Comparison of ENCODE assay signal across 35 mouse cellular contexts in genomic region chr7:135556663-135557402, GRCm38 (mm10). TPM values are rescaled to one million over a fixed set of nuclear protein-coding genes. Genes with fewer than 3 reads are reported as not detected.
DNase-seq lines count a peak whose midpoint lies in the region; ATAC-seq and TF ChIP-seq lines count a peak whose summit lies in the region.
"Had no signal": no experiment of that assay in that cellular context is flagged by ENCODE, and none has a peak within 500 bp of the region (broad histone marks: within the 10 kb centered on the region; RNA-seq: fewer than 3 reads in every experiment).

No protein-coding gene starts in this region.

- H3K4me3 ChIP-seq in MEL (ENCODE audit: control insufficient read depth in 1 of 2, insufficient read depth in 1 of 2, low read depth in 2 of 2, low read length in 2 of 2), result no peak overlapping the region
- peak overlapping the region; percentile 81 for H3K4me3 ChIP-seq in megakaryocyte, embryonic 14.5 days (replicated peaks)
- H3K4me3 ChIP-seq: embryonic facial prominence, embryonic 10.5 days; embryonic facial prominence, embryonic 13.5 days; erythroblast, embryonic 14.5 days; forebrain, embryonic 12.5 days; forebrain, embryonic 15.5 days; heart, embryonic 12.5 days; heart, embryonic 15.5 days; hindbrain, embryonic 12.5 days; hindbrain, embryonic 15.5 days had no signal

- TF ChIP-seq EP300 in MEL (IDR thresholded peaks at IDR 0.05; ENCODE audit: low read depth in 1 of 2, low read length in 2 of 2), result no peak

- DNase-seq in 416B (ENCODE audit: low read depth) (peak; percentile 65), MEL (ENCODE audit: low read depth, low spot score) (peak; percentile 26)
- DNase-seq in spleen, adult 12 weeks (ENCODE audit: low spot score), result no peak
- no peak for DNase-seq in lung, postnatal 10 days
- DNase-seq in heart, adult 18-20 months, result no peak
- no peak for DNase-seq in right cerebral cortex, postnatal 14 days
- DNase-seq: adrenal gland, postnatal 10 days; adrenal gland, postnatal 36 days; cerebellum, adult 11 months; cerebellum, adult 2 months; cerebellum, adult 9-11 months; cerebellum, postnatal 25 days; embryo, embryonic 11 days; gastrocnemius, postnatal 36 days; heart, adult 11 months; heart, postnatal 10 days; heart, postnatal 36 days had no signal

- no peaks in the 10 kb centered on the region for H3K79me2 ChIP-seq in MEL (ENCODE audit: control insufficient read depth, insufficient read depth, low read length, poor library complexity)

- TF ChIP-seq POLR2A in MEL (IDR thresholded peaks at IDR 0.05; ENCODE audit: control insufficient read depth in 1 of 2, insufficient read depth in 1 of 2, low read depth in 1 of 2, low read length in 2 of 2, poor library complexity in 1 of 2), result no peak

- no peak overlapping the region for H3K9ac ChIP-seq in MEL (ENCODE audit: control insufficient read depth, low read depth, low read length, poor library complexity, severe bottlenecking)
- H3K9ac ChIP-seq: embryonic facial prominence, embryonic 13.5 days; forebrain, embryonic 12.5 days; forebrain, embryonic 15.5 days; heart, embryonic 12.5 days; heart, embryonic 15.5 days; hindbrain, embryonic 12.5 days; hindbrain, embryonic 15.5 days had no signal

- peak; percentile 67 for ATAC-seq in granulocyte monocyte progenitor cell, adult 5-6 weeks (replicated peaks; ENCODE audit: poor library complexity, severe bottlenecking)
- ATAC-seq: CD4-positive, CD25-positive, alpha-beta regulatory T cell, adult 4 months; forebrain, embryonic 15.5 days; Patski had no signal

- H3K4me1 ChIP-seq in MEL (ENCODE audit: control insufficient read depth in 1 of 2, insufficient read depth in 2 of 2, low read length in 2 of 2), result peaks cover 0 to 15% of the 10 kb centered on the region in 2 experiments
- H3K4me1 ChIP-seq in megakaryocyte, embryonic 14.5 days, result peaks cover 100% of the 10 kb centered on the region
- H3K4me1 ChIP-seq: embryonic facial prominence, embryonic 10.5 days; forebrain, embryonic 15.5 days; heart, embryonic 15.5 days had no signal

- no peak for TF ChIP-seq RAD21 in MEL (IDR thresholded peaks at IDR 0.05; ENCODE audit: low read depth, low read length)

- no peak overlapping the region for H3K27ac ChIP-seq in MEL (ENCODE audit: control insufficient read depth, low read depth, low read length)
- H3K27ac ChIP-seq: embryonic facial prominence, embryonic 10.5 days; embryonic facial prominence, embryonic 13.5 days; forebrain, embryonic 12.5 days; forebrain, embryonic 15.5 days; heart, embryonic 15.5 days; hindbrain, embryonic 12.5 days; hindbrain, embryonic 15.5 days had no signal

- H3K27me3 ChIP-seq in MEL (ENCODE audit: control insufficient read depth in 1 of 2, insufficient read depth in 2 of 2, low read length in 2 of 2), result no peaks in the 10 kb centered on the region
- H3K27me3 ChIP-seq in megakaryocyte, embryonic 14.5 days (replicated peaks), result no peaks in the 10 kb centered on the region
- H3K27me3 ChIP-seq: embryonic facial prominence, embryonic 13.5 days; forebrain, embryonic 12.5 days; forebrain, embryonic 15.5 days; heart, embryonic 12.5 days; heart, embryonic 15.5 days; hindbrain, embryonic 15.5 days; Patski had no signal

- H3K9me3 ChIP-seq in MEL (replicated peaks; ENCODE audit: insufficient read depth, low read length), result no peaks in the 10 kb centered on the region
- no peaks in the 10 kb centered on the region for H3K9me3 ChIP-seq in megakaryocyte, embryonic 14.5 days
- H3K9me3 ChIP-seq: embryonic facial prominence, embryonic 10.5 days; embryonic facial prominence, embryonic 13.5 days; forebrain, embryonic 12.5 days; forebrain, embryonic 15.5 days; heart, embryonic 12.5 days; heart, embryonic 15.5 days; hindbrain, embryonic 12.5 days; hindbrain, embryonic 15.5 days had no signal

- H3K36me3 ChIP-seq in MEL (ENCODE audit: control insufficient read depth in 1 of 2, insufficient read depth in 2 of 2, low read length in 2 of 2), result peaks cover 0 to 12% of the 10 kb centered on the region in 2 experiments; a peak in 3 of 4 replicates
- peaks cover 70% of the 10 kb centered on the region for H3K36me3 ChIP-seq in megakaryocyte, embryonic 14.5 days (replicated peaks; ENCODE audit: low read length)
- H3K36me3 ChIP-seq: embryonic facial prominence, embryonic 10.5 days; embryonic facial prominence, embryonic 13.5 days; forebrain, embryonic 12.5 days; forebrain, embryonic 15.5 days; heart, embryonic 12.5 days; heart, embryonic 15.5 days; hindbrain, embryonic 12.5 days; hindbrain, embryonic 15.5 days had no signal

- TF ChIP-seq CTCF in MEL (IDR thresholded peaks at IDR 0.05 in 2 of 3, conservative IDR thresholded peaks at IDR 0.05 in 1 of 3; ENCODE audit: control insufficient read depth in 1 of 3, insufficient read depth in 1 of 3, low read depth in 2 of 3, low read length in 3 of 3, poor library complexity in 1 of 3, severe bottlenecking in 1 of 3), result no peak

TF ChIP-seq in MEL, 35 proteins besides CTCF, POLR2A, EP300 and RAD21:
- no peak for TF ChIP-seq JUND (IDR thresholded peaks at IDR 0.05; ENCODE audit: low read depth, low read length)

RNA-seq across cellular contexts. Expression of gene Ptpre, which starts 19.6 kb away (rescaled TPM):
- total RNA-seq in MEL (2012; rRNA removed), result 4.9 and 6.9 TPM in 2 replicates
- polyA plus RNA-seq in MEL (2012; ENCODE audit: insufficient read depth in 1 of 2, insufficient read length in 2 of 2, low read depth in 1 of 2, low replicate concordance in 2 of 2, missing spikeins in 1 of 2), result 10 to 100 TPM in 1 of 2 experiments, not detected in 1; 12.9 TPM
- total RNA-seq in granulocyte monocyte progenitor cell, adult 5-6 weeks (2014; fragmentation: Nextera tagmentation), result 74.9 and 86.6 TPM in 2 replicates
- total RNA-seq in granulocyte monocyte progenitor cell, adult 5-6 weeks (2017), result 48.3 and 49.8 TPM in 2 replicates
- polyA plus RNA-seq in megakaryocyte, embryonic 14.5 days (2012; ENCODE audit: insufficient read depth, low replicate concordance), result 7.7 and 12.3 TPM in 2 replicates
- total RNA-seq in heart, adult 18-20 months (2021), result 1 to 10 TPM; 2.2 to 2.9 TPM

RNA-seq across cellular contexts. Expression of gene Clrn3, which starts 28.4 kb away (rescaled TPM):
- total RNA-seq in MEL (2012; rRNA removed), result not detected in 2 replicates
- not detected for polyA plus RNA-seq in MEL (2012; ENCODE audit: insufficient read depth in 1 of 2, insufficient read length in 2 of 2, low read depth in 1 of 2, low replicate concordance in 2 of 2, missing spikeins in 1 of 2)
- not detected in 2 replicates for total RNA-seq in granulocyte monocyte progenitor cell, adult 5-6 weeks (2014; fragmentation: Nextera tagmentation)
- 0.04 TPM in 1 of 2 replicates, not detected in the other for total RNA-seq in granulocyte monocyte progenitor cell, adult 5-6 weeks (2017)
- polyA plus RNA-seq in megakaryocyte, embryonic 14.5 days (2012; ENCODE audit: insufficient read depth, low replicate concordance), result not detected in 2 replicates
- total RNA-seq in heart, adult 18-20 months (2021), result not detected
- total RNA-seq: adrenal gland, adult 18-20 months; adrenal gland, postnatal 10 days; adrenal gland, postnatal 36 days; ES-E14; gastrocnemius, adult 8-10 months; gastrocnemius, postnatal 36 days; heart, postnatal 10 days; heart, postnatal 36 days had no signal
- polyA plus RNA-seq: C2C12; CD4-positive, CD25-positive, alpha-beta regulatory T cell, adult 4 months; cerebellum, adult 2 months; cortical plate, adult 2 months; embryonic facial prominence, embryonic 10.5 days; embryonic facial prominence, embryonic 13.5 days; erythroblast, embryonic 14.5 days; forebrain, embryonic 12.5 days; forebrain, embryonic 15.5 days; heart, embryonic 12.5 days; heart, embryonic 15.5 days; hindbrain, embryonic 12.5 days; hindbrain, embryonic 15.5 days; Patski had no signal

Comparison
In these comparisons a context has a peak if more than half of its experiments do, and no peak if none do; other contexts are left out.
1. DNase-seq: peak in 416B (single experiment) and MEL (single experiment); none in spleen, adult 12 weeks (single experiment), lung, postnatal 10 days (single experiment), heart, adult 18-20 months (0 of 2) and right cerebral cortex, postnatal 14 days (single experiment).